Mouse (Mus musculus) testis, adult 2 months (tissue): ENCODE measurements around the gene Hoxd4.

Source experiments
- CTCF ChIP-seq: fragments of 200-500 bp; IDR thresholded peaks from 2 replicates; pipeline ENCODE4 v1.5.1; 2012; ENCODE audit warnings: low read depth, mild to moderate bottlenecking, inconsistent platforms, low read length, moderate library complexity; ENCODE audit not compliant: control insufficient read depth, insufficient read depth, insufficient replicate concordance
- POLR2A ChIP-seq: fragments of 200-500 bp; IDR thresholded peaks from 2 replicates; pipeline ENCODE4 v1.6.1; 2012; ENCODE audit warnings: low read depth, mild to moderate bottlenecking, inconsistent platforms, low read length, moderate library complexity; ENCODE audit not compliant: control insufficient read depth

DNA sequence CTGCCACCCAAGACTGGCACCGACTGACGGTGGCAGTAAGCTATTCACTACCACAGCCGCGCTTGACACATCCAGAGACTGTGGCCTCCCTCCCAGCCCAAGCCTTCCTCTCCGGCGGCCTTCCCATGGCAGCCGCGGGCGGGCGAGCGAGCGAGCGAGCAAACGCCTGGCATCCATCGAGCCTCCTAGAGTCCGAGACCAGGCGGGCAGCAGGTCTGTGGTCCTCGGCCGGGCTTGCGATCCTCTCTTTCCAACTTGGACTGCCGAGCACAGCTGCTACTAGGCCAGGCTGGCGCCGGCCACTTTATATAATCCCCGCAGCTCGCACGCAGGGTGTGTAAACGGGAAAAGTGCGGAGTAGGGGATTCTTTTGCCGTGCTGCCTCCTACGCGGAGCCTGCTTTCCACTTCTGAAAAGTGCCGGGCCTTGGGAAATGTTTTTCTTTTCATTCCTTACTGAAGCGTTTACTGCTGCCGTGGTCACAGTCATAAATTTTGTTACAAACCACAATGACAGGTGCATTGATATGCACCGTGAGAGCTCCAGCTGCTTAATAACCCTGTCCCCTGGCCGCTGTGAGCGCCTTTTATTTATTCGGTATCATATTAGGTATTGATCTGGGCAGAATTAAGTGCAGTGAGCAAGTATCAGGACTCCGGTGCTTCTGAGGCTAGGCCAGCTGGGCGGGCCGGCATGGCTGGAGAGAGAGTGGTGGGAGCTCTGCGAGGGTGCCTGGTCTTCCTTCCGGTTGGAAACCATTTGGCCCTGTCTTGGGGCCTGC, 28.8 kb downstream of the Hoxd4 start:
- TF ChIP-seq CTCF (no peak), POLR2A (no peak)
